ENCODE assay signal across 14 mouse cellular contexts in the genomic region with DNA sequence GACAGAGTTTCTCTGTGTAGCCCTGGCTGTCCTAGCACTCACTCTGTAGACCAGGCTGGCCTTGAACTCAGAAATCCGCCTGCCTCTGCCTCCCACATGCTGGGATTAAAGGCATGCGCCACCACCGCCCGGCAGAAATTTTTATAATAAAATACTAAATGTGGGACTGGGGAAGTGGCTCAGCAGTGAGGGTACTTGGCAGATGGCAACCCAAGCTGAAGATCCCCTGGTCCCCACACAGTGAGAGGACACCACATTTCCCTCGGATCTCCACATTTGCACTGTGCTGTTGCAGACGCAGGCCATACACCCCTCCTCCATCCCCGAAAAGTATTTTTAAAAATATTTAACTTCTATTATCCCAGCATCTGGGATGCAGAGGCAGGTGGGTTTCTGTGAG. TPM values are rescaled to one million over a fixed set of nuclear protein-coding genes. Genes with fewer than 3 reads are reported as not detected.
"Had no signal": no experiment of that assay in that cellular context is flagged by ENCODE, and none has a peak within 500 bp of the region (broad histone marks: within the 10 kb centered on the region; RNA-seq: fewer than 3 reads in every experiment).

No protein-coding gene starts in this region.

- H3K9me3 ChIP-seq: kidney, embryonic 15.5 days; limb, embryonic 15.5 days; midbrain, embryonic 15.5 days had no signal

- H3K27ac ChIP-seq: left cerebral cortex, adult 2 months; midbrain, embryonic 15.5 days; stomach, postnatal 0 days had no signal

- H3K27me3 ChIP-seq: kidney, embryonic 15.5 days; limb, embryonic 15.5 days; midbrain, embryonic 15.5 days had no signal

- H3K4me3 ChIP-seq: left cerebral cortex, adult 2 months; midbrain, embryonic 15.5 days had no signal

- ATAC-seq: intestine, embryonic 16.5 days; lung, postnatal 0 days; midbrain, embryonic 15.5 days had no signal

- H3K9ac ChIP-seq: kidney, embryonic 15.5 days; limb, embryonic 15.5 days; midbrain, embryonic 15.5 days had no signal

- DNase-seq: kidney, adult 2 months; kidney, postnatal 14 days; lung, adult 2 months; lung, postnatal 4 days; thymus, postnatal 4 days had no signal

RNA-seq across cellular contexts. Expression of a gene that starts 1.7 kb away (rescaled TPM):
- total RNA-seq: layer of hippocampus, postnatal 25 days; left cerebral cortex, adult 2 months; left cerebral cortex, postnatal 25 days had no signal
